Mouse (Mus musculus): ENCODE measurements around the gene Tmed3.

DNA sequence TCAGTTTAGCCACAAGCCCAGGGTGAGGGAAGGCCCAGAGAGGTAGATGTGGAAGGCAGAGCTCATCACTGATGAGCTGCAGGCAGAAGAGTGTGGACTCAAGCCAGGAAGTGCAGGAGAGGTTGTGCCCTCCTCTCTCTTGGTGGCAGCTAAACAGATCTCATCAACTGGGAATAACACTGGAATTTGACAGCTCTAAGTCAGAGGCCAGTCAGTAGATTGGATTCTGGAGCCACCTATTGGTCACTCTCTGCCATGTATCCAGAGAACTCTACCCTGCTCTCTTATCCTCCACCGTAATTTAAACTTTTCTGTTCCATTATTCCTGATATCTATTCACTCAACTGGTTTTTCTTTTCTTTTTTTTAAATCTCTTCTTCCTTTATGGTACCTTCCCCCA, 25.9 kb downstream of the Tmed3 start:
- TF ChIP-seq CTCF (IDR thresholded peaks at IDR 0.05; ENCODE audit: low read depth) (peak; percentile 72), EP300 (optimal IDR thresholded peaks at IDR 0.05) (no peak)
